Mouse (Mus musculus) heart, adult 2 months (tissue): Measurements from ENCODE around the gene Leng9. TPM values are rescaled to one million over a fixed set of nuclear protein-coding genes. Genes with fewer than 3 reads are reported as not detected.
A peak's percentile ranks its signal among the peaks of the same experiment; 100 is the strongest.

Source experiments
- DNase-seq, 2 experiments: peaks; one replicate each; pipeline ENCODE4 v3.0.0; 2021
- H3K27ac ChIP-seq: fragments of 200-600 bp; 2 replicates; pipeline ENCODE4 v1.8.1; 2022
- H3K27me3 ChIP-seq: fragments of 200-500 bp; 2 replicates; pipeline ENCODE4 v1.6.1; 2012; ENCODE audit warnings: mild to moderate bottlenecking, low read length, inconsistent platforms, mixed read lengths; ENCODE audit not compliant: control insufficient read depth, insufficient read depth
- H3K36me3 ChIP-seq: fragments of 200-500 bp; 2 replicates; pipeline ENCODE4 v1.6.1; 2012; ENCODE audit warnings: low read length, inconsistent platforms; ENCODE audit not compliant: control insufficient read depth, insufficient read depth
- H3K4me1 ChIP-seq: fragments of 200-500 bp; 2 replicates; pipeline ENCODE4 v1.6.1; 2011; ENCODE audit warnings: low read length; ENCODE audit not compliant: control insufficient read depth, insufficient read depth
- H3K4me3 ChIP-seq: fragments of 200-600 bp; 2 replicates; pipeline ENCODE4 v1.8.1; 2022
- H3K79me2 ChIP-seq: fragments of 200-500 bp; replicated peaks from 2 replicates; pipeline ENCODE4 v1.6.1; 2012; ENCODE audit warnings: mild to moderate bottlenecking, inconsistent platforms, low read length, moderate library complexity, mixed read lengths; ENCODE audit not compliant: control insufficient read depth, insufficient read depth
- H3K9ac ChIP-seq: fragments of 200-500 bp; 2 replicates; pipeline ENCODE4 v1.6.1; 2012; ENCODE audit warnings: low read depth, mild to moderate bottlenecking, control low read depth, inconsistent platforms, low read length, mixed read lengths
- CTCF ChIP-seq: fragments of 200-600 bp; IDR thresholded peaks from 2 replicates; pipeline ENCODE4 v1.8.1; 2022; ENCODE audit warnings: antibody characterized with exemption, mild to moderate bottlenecking, moderate library complexity
- EP300 ChIP-seq: fragments of 200-500 bp; IDR thresholded peaks from 2 replicates; pipeline ENCODE4 v1.6.1; 2011; ENCODE audit warnings: low read depth, low read length, control low read depth; ENCODE audit not compliant: insufficient read depth
- POLR2A ChIP-seq: fragments of 200-500 bp; IDR thresholded peaks from 2 replicates; pipeline ENCODE4 v1.6.1; 2011; ENCODE audit warnings: mild to moderate bottlenecking, low read depth, low read length, control low read depth; ENCODE audit not compliant: insufficient read depth
- WGBS: fragments of 180-500 bp; shearing (Covaris S2); methylation state at CpG from one replicate; pipeline ENCODE4 v1.1.7; 2018; 5-methylcytosine and 5-hydroxymethylcytosine counted together
- intact Hi-C: fragments of 180-260 bp; cut with DNase I; formaldehyde crosslinking; loops from one replicate; pipeline ENCODE4 v1.15.1; 2025
- polyA plus RNA-seq: library from polyadenylated mRNA; depleted of rRNA; stranded (reverse); fragments of >200 nt; gene quantifications from 2 replicates; pipeline ENCODE4 v1.2.3, GENCODE M21; 2012
- total RNA-seq, 2 experiments: library from RNA; stranded (reverse); gene quantifications; 2 replicates each; pipeline ENCODE4 v1.2.3; 2021

Leng9 gene
- total and polyA plus RNA-seq, 3 experiments: 2.2 to 3.7 (median 3.3) TPM

DNA sequence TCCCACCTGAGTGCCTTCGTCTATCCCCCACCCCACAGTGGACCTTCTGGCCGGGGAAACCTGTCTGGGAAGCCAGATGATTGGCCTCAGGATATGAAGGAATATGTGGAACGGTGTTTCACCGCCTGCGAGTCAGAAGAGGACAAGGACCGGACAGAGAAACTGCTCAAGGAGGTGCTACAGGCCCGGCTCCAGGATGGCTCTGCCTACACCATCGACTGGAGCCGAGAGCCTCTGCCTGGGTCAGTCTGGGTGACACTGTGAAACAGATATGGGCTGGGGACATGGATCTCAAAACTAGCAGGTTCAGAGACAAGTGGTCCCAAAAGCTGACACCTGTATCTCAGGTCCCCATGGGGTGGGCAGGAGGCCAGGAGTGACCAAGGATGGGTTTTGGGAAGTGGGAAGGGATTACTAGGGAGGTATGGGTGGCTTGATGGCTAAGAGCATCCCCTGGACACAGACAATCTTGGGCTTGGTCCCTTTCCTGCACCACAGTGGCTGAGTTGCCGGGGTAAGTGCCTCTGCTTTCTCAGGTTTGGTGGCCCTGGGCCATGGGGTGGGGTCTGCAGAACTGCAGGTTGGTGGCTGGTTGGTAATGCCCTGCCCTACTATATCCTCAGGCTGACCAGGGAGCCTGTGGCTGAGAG is 7.3 kb downstream of the Leng9 start:
- Histone ChIP-seq H3K4me1 (peaks cover 3% of the 10 kb centered on the region; the same call in 1 of the 2 replicates), H3K36me3 (peaks cover 7% of the 10 kb centered on the region; the same call in 1 of the 2 replicates), H3K4me3 (no peak overlapping the region), H3K27ac (no peak overlapping the region), H3K79me2 (peaks cover 3% of the 10 kb centered on the region), H3K9ac (no peak overlapping the region), H3K27me3 (no peaks in the 10 kb centered on the region)
- no peak for DNase-seq
- intact Hi-C loops: loop anchor here (10.0 kb wide), 1 partner anchor 772 kb away; the partner anchor contains the start of gene Zfp628
- no peak for TF ChIP-seq EP300
- TF ChIP-seq CTCF: no peak
- no peak for TF ChIP-seq POLR2A
- 89% methylated on average over 10 of the region's 10 CpGs for WGBS

DNA sequence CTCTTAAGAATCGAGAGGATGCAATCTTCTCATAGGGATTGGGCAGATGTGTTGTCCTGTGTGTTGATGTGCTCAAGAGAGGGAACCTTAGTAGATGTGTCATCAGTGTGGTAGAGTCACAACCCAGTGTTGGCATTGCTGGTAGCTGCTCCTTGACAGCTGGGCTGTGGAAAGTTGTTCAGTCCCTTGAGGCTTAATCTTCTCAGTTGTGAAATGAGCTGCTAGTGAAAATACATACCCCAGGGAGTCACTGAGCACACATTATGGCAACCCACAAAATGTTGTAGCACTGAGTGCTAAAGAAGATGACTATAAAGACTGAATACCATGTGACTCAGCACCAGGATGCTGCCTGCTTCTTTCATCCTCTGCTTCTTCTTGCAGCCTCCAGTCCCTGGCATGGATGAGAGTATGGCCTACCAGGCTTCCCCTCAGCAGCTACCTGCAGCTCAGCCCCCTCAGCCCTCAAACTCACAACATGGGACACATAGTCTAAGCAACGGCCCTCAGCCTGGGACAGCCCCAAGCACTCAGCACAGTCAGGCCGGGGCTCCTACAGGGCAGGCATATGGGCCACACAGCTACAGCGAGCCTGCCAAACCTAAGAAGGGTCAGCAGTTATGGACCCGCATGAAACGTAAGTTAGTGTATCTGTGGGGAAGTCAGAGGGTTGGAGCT is 8.4 kb downstream of the Leng9 start:
- 83% methylated on average over 6 of the region's 6 CpGs for WGBS
- Histone ChIP-seq H3K27me3 (no peaks in the 10 kb centered on the region), H3K9ac (no peak overlapping the region), H3K79me2 (peaks cover 6% of the 10 kb centered on the region), H3K4me3 (no peak overlapping the region), H3K27ac (no peak overlapping the region), H3K36me3 (peaks cover 7% of the 10 kb centered on the region; the same call in 1 of the 2 replicates), H3K4me1 (peaks cover 4% of the 10 kb centered on the region; the same call in 1 of the 2 replicates)
- no peak for TF ChIP-seq CTCF
- intact Hi-C loops: loop anchor here (10.0 kb wide), 1 partner anchor 773 kb away; the partner anchor contains the start of gene Zfp628
- DNase-seq: no peak

DNA sequence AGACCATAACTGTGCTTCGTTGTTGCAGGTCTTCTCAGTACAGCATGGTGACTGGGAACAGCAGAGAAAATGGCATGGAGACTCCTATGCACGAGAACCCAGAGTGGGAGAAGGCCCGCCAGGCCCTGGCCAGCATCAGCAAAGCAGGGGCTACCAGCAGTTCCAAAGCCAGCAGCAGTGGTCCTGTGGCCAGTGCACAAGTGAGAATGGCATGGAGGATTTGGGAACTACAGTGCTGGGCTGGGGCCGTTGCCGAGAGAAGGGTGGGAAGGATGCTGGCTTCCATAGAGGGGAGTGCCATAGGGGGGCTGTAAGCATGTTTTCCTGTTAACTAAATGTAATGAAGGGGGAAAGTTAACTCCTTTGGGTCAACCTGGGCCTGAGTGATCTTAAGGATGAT is 10.8 kb downstream of the Leng9 start:
- no peak for DNase-seq
- H3K79me2 ChIP-seq: peaks cover 6% of the 10 kb centered on the region
- TF ChIP-seq CTCF (no peak), POLR2A (no peak), EP300 (no peak)
- H3K4me3 ChIP-seq: no peak overlapping the region
- intact Hi-C loops: loop anchor here (10.0 kb wide), 5 partner anchors 155 to 655 kb away; partner anchors contain the start of genes Mboat7, Ppp1r12c, Rpl28 and Tsen34
- H3K27ac ChIP-seq: no peak overlapping the region
- no peak overlapping the region for H3K9ac ChIP-seq
- 82% methylated on average over 5 of the region's 5 CpGs for WGBS
- peaks cover 4% of the 10 kb centered on the region; the same call in 1 of the 2 replicates for H3K4me1 ChIP-seq
- H3K27me3 ChIP-seq: no peaks in the 10 kb centered on the region
- H3K36me3 ChIP-seq: peaks cover 7% of the 10 kb centered on the region; the same call in 1 of the 2 replicates

DNA sequence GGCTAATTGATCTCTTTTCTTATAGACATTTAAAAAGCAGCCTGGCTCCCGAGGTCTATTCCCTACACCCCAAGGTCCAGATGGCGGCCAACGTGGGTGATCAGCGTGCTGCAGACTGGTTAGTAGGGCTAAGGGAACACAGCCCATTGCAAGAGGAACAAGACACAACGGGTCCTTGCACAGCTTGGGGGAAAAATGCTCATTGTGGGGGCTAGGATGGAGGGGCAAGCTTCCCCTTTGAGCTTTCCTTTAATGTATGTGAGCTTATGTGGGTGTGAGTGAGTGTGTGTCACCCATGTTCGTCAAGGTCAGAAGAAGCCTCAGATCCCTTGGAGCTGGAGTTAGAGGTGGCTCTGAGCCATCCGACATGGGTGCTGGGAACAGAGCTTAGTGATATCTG is 11.5 kb downstream of the Leng9 start:
- DNase-seq: no peak
- Histone ChIP-seq H3K27ac (no peak overlapping the region), H3K79me2 (peaks cover 6% of the 10 kb centered on the region), H3K36me3 (peaks cover 7% of the 10 kb centered on the region; the same call in 1 of the 2 replicates), H3K9ac (no peak overlapping the region), H3K4me1 (peaks cover 4% of the 10 kb centered on the region; the same call in 1 of the 2 replicates), H3K27me3 (no peaks in the 10 kb centered on the region), H3K4me3 (no peak overlapping the region)
- WGBS: 79% methylated on average over 7 of the region's 7 CpGs
- no peak for TF ChIP-seq EP300
- TF ChIP-seq POLR2A: no peak
- TF ChIP-seq CTCF: no peak
- intact Hi-C loops: loop anchor here (1.0 to 10.0 kb wide), 6 partner anchors 10 to 656 kb away; partner anchors contain the start of genes Mboat7, Ppp1r12c, Rpl28 and Tsen34

DNA sequence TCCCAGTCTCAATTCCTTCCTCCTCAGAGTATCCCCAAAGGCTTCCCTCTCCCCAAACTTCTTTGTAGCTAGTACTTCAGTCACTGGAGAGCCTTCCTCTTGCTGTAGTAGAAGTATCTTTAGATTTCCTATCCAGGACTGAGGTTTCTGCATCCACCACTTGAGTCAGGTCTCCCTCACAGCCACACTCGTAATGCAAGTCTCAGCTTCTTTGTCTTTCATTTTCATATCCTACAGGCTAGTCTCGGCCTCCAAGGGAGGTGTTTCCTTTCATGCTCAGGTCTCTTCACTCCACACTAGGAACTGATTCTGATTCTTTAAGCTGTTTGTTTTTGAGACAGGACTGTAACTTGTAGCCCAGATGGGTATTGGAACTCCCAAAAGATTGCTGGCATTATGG is 12.0 kb downstream of the Leng9 start:
- TF ChIP-seq POLR2A: no peak
- H3K9ac ChIP-seq: no peak overlapping the region
- peak overlapping the region; percentile 99; the same call in 1 of the 2 replicates for H3K4me3 ChIP-seq
- H3K4me1 ChIP-seq: peaks cover 4% of the 10 kb centered on the region; the same call in 1 of the 2 replicates
- 53% methylated on average over 2 of the region's 2 CpGs for WGBS
- H3K36me3 ChIP-seq: peaks cover 7% of the 10 kb centered on the region; the same call in 1 of the 2 replicates
- no peaks in the 10 kb centered on the region for H3K27me3 ChIP-seq
- no peak for DNase-seq
- intact Hi-C loops: loop anchor here (1.0 to 10.0 kb wide), 6 partner anchors 10 to 657 kb away; partner anchors contain the start of genes Mboat7, Ppp1r12c, Rpl28 and Tsen34
- H3K27ac ChIP-seq: no peak overlapping the region
- peaks cover 6% of the 10 kb centered on the region for H3K79me2 ChIP-seq

DNA sequence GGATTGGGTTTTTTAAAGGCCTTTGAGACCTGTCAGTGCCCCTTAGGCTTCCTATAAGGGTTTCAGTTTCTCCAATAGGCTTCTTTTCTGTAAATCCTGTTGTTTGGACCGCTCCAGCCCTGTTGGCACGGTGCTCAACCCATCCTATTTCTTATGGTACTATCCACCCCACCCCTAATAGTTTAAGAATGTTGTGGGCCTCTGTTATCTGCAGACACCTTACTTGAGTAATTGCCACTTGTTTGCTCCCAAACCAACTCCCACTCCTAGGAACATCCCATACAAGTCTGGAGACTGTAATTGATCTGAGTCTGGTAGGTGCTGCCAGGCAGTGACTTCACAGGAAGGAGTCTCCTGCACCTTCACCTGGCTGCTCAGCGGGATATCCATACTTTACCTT is 12.4 kb downstream of the Leng9 start:
- Histone ChIP-seq H3K27ac (peak overlapping the region; percentile 100), H3K9ac (peak overlapping the region; percentile 70), H3K4me3 (peak overlapping the region; percentile 99), H3K4me1 (peaks cover 4% of the 10 kb centered on the region; the same call in 1 of the 2 replicates), H3K27me3 (no peaks in the 10 kb centered on the region), H3K36me3 (peaks cover 7% of the 10 kb centered on the region; the same call in 1 of the 2 replicates), H3K79me2 (peaks cover 6% of the 10 kb centered on the region)
- no peak for DNase-seq
- TF ChIP-seq EP300 (no peak), POLR2A (no peak), CTCF (no peak)
- 42% methylated on average over 3 of the region's 3 CpGs for WGBS
- intact Hi-C loops: loop anchor here (1.0 to 10.0 kb wide), 6 partner anchors 11 to 657 kb away; partner anchors contain the start of genes Mboat7, Ppp1r12c, Rpl28 and Tsen34
